Mouse (Mus musculus) small intestine, adult 2 months (tissue): ENCODE results near the gene Rflna. TPM values are rescaled to one million over a fixed set of nuclear protein-coding genes. Genes with fewer than 3 reads are reported as not detected.
A peak's percentile ranks its signal among the peaks of the same experiment; 100 is the strongest.

Experiments used
- H3K27ac ChIP-seq: fragments of 200-500 bp; 2 replicates; pipeline ENCODE4 v1.5.1; 2012; ENCODE audit warnings: low read depth, low read length, control low read depth, inconsistent platforms; ENCODE audit not compliant: insufficient read depth
- H3K27me3 ChIP-seq: fragments of 200-500 bp; 2 replicates; pipeline ENCODE4 v1.6.1; 2012; ENCODE audit warnings: mild to moderate bottlenecking, moderate library complexity, low read length, inconsistent platforms; ENCODE audit not compliant: control insufficient read depth, insufficient read depth
- H3K36me3 ChIP-seq: fragments of 200-500 bp; 2 replicates; pipeline ENCODE4 v1.6.1; 2012; ENCODE audit warnings: mild to moderate bottlenecking, low read length, control low read depth, inconsistent platforms; ENCODE audit not compliant: control insufficient read depth, insufficient read depth
- H3K4me1 ChIP-seq: fragments of 200-500 bp; 2 replicates; pipeline ENCODE4 v1.6.1; 2012; ENCODE audit warnings: low read length, inconsistent platforms, mixed read lengths; ENCODE audit not compliant: control insufficient read depth, insufficient read depth, insufficient read length
- H3K4me3 ChIP-seq: fragments of 200-500 bp; 2 replicates; pipeline ENCODE4 v1.5.1; 2012; ENCODE audit warnings: low read depth, mild to moderate bottlenecking, control low read depth, inconsistent platforms, low read length, moderate library complexity
- CTCF ChIP-seq: fragments of 200-500 bp; IDR thresholded peaks from 2 replicates; pipeline ENCODE4 v1.5.1; 2012; ENCODE audit warnings: low read depth, mild to moderate bottlenecking, control low read depth, inconsistent platforms, low read length, moderate library complexity, mixed read lengths; ENCODE audit not compliant: insufficient replicate concordance, insufficient read length; ENCODE audit errors: extremely low read depth
- POLR2A ChIP-seq: fragments of 200-500 bp; IDR thresholded peaks from 2 replicates; pipeline ENCODE4 v1.6.1; 2012; ENCODE audit warnings: low read depth, mild to moderate bottlenecking, control low read depth, inconsistent platforms, low read length, moderate library complexity
- WGBS: fragments of 180-500 bp; shearing (Covaris S2); methylation state at CpG from one replicate; pipeline ENCODE4 v1.1.7; 2018; 5-methylcytosine and 5-hydroxymethylcytosine counted together
- polyA plus RNA-seq: library from polyadenylated mRNA; depleted of rRNA; stranded (reverse); fragments of >200 nt; gene quantifications from 2 replicates; pipeline ENCODE4 v1.2.3, GENCODE M21; 2012; rRNA removed

The Rflna gene
- 4.0 and 4.5 TPM in 2 replicates for polyA plus RNA-seq

DNA sequence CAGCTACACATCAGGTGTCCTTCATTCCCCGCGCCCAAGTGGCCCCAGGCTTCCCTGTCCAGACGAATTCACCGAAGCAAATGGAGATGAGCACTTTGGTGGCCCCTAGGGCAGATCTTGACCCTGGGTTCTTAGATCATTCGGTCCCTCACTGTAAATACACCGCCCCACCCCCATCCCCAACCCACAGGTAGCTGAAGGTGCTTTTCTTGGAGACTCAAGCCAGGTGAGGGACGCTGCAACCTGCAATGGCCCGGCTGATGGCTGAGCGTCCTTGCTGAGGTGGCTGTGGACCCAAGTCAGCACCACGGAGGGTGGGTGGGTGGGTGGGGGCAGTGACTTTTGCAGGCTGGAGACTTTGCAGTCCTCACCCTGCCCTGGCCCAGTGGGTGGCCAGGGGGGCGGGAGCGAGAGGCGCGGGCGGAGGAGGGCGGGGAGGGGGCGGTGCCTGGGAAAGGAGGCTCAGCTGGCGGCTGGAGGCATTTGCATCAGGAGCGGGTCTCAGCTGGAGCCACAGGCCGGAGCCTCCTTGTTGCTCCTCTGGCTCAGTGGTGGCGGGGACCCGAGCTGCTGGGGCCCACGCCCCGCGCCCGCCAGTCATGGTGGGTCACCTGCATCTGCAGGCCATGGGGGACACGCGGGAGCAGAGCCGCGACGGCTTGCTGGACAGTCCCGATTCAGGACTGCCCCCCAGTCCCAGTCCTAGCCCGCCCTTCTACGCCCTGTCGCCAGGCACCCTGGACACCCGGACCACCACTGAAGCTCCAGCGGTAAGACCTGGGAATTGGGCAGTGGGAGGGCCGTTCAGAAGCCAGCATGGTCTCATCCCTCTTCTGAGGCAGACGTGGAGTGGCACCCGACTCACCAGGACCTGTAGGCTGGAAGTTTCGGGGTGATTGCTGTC, at the start of gene Rflna:
TSS of gene Rflna (plus strand) at position 253 of the 904 bp plus-strand sequence.
- 5% methylated on average over 41 of the region's 41 CpGs for WGBS
- Histone ChIP-seq H3K27me3 (peaks cover 19% of the 10 kb centered on the region), H3K4me1 (peaks cover 3% of the 10 kb centered on the region), H3K36me3 (no peaks in the 10 kb centered on the region), H3K27ac (no peak within 1 kb of the TSS), H3K4me3 (peak within 1 kb of the TSS; percentile 31)
- TF ChIP-seq POLR2A (no peak), CTCF (no peak)

DNA sequence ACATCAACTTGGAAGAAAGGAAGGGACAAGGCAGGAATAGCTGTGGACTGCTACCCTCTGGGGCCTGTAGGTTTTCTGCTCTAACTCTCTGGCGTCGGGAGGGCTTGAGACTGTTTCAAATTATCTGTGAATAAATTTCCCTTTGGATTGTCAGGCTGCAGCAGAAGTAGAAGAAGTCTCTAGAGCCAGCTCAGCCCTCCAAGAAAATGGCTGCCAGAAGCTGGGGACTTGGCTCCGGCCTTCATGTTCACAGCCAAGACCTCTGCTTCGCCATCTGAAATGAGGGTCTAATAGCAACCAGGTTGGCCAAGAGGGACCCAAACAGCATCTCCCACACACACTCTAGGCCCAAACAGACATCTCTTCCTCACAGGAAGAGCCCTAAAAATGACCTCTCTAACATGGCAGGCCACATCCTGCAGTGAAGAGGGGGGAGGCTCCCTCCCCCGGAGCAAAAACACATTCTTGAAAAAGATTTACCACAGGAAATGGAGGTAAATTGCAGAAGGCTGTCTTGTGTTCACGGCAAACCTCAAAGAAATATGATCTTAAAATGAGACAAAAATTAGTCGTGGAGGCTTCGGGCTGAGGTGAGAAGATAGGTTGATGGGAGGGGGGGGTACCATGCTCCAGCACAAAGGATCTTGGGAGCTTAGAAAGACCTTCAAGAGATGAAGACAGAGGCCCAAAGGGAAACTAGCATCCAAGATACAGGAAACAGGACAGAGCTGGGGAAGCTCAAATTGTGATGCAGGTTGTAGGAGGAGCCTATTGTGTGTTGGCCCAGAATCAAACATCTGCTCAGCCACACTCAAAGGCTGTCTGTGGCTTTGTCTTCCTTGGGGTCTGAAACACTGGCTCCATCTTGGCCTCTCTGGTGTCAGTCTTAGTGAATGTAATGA, 48.4 kb upstream of the Rflna start:
- no peaks in the 10 kb centered on the region for H3K27me3 ChIP-seq
- peak overlapping the region; percentile 14 for H3K27ac ChIP-seq
- WGBS = 80% methylated on average over 8 of the region's 8 CpGs
- TF ChIP-seq POLR2A (no peak), CTCF (no peak)
- H3K4me3 ChIP-seq = no peak overlapping the region
- no peaks in the 10 kb centered on the region for H3K36me3 ChIP-seq
- no peaks in the 10 kb centered on the region for H3K4me1 ChIP-seq

DNA sequence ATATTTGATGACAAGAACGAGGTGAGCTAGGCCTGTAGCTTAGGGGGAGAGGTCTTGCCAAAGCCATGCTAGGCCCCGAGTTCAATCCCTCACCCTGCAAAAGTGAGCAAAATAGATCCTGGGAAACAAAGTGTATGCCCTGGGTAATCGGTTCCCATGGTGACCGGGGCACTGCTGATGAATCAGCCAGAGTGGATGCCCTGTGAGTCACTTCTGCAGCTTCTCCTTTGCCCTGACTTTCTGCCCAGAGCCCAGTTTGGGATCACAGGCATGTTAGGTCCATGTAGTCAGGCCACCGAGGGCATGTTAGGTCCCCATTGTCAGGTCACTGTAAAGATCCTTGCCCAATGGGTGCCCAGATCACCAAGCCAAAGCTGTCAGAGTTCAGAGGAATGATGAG, 45.5 kb upstream of the Rflna start:
- Histone ChIP-seq H3K27me3 (no peaks in the 10 kb centered on the region), H3K36me3 (no peaks in the 10 kb centered on the region), H3K27ac (no peak overlapping the region), H3K4me3 (no peak overlapping the region), H3K4me1 (no peaks in the 10 kb centered on the region)
- WGBS = 74% methylated on average over 5 of the region's 5 CpGs
- TF ChIP-seq POLR2A (no peak), CTCF (no peak)

DNA sequence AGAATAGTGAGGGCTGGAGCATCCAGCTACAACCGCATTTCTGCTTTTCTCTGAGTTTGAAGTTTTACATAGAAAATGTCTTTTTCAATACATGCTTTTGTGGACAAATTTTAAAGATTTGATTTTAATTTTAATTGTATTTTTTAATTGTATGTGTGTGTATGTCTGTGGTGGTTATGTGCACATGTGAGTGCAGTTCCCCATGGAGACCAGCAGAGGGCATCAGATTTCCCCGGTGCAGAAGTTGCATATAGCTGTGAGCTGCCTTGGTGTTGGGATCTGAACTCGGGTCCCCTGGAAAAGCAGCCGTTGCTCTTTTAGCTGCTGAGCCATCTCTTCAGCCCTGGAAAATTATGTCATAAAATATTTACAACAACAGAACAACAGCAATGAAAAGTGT, 43.9 kb upstream of the Rflna start:
- TF ChIP-seq POLR2A = no peak
- TF ChIP-seq CTCF = no peak
- no peaks in the 10 kb centered on the region for H3K36me3 ChIP-seq
- no peak overlapping the region for H3K27ac ChIP-seq
- H3K27me3 ChIP-seq = peaks cover under 1% of the 10 kb centered on the region; the same call in 1 of the 2 replicates
- 96% methylated on average over 4 of the region's 4 CpGs for WGBS
- no peaks in the 10 kb centered on the region; the same call in 1 of the 2 replicates for H3K4me1 ChIP-seq
- no peak overlapping the region for H3K4me3 ChIP-seq

DNA sequence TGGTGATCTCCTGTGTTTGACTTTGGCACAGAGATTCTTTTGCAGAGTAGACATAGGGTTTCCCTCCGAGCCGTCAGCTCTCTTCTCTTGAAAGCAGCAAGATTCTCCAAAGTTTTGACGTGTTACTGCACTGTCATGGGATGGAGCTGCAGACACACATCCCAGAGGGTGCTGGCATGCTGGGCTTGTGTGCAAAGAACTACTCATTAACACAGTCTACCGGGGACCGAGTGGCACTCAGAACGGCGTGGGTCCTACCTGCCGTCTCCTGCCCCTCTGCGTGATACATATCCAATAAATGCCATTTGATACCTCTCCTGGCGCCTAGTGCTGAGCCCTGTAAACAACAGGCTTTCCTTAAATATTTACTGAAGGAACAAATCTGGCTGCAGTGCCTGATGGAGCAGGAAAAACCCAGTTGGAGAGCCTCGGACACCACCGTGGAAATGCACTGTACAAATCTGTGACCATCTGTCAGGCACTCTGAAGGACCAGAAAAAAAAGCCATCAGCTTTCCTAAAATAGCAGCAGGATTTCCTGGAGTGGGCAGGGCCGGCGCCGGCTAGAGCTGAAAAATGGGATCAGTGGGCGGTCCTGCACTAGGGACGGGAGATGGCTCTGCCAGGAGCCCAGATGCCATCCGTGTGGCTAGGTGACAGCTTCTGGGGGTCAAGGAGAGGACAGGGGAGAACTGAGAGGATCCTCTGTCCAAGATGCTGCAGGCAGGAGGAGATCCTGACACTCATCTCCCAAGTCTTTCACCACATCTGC, 42.7 kb upstream of the Rflna start:
- H3K4me1 ChIP-seq = no peaks in the 10 kb centered on the region; the same call in 1 of the 2 replicates
- no peaks in the 10 kb centered on the region for H3K36me3 ChIP-seq
- TF ChIP-seq CTCF (no peak), POLR2A (no peak)
- peaks cover 4% of the 10 kb centered on the region; the same call in 1 of the 2 replicates for H3K27me3 ChIP-seq
- H3K4me3 ChIP-seq = no peak overlapping the region
- WGBS = 17% methylated on average over 18 of the region's 18 CpGs
- H3K27ac ChIP-seq = peak overlapping the region; percentile 41

DNA sequence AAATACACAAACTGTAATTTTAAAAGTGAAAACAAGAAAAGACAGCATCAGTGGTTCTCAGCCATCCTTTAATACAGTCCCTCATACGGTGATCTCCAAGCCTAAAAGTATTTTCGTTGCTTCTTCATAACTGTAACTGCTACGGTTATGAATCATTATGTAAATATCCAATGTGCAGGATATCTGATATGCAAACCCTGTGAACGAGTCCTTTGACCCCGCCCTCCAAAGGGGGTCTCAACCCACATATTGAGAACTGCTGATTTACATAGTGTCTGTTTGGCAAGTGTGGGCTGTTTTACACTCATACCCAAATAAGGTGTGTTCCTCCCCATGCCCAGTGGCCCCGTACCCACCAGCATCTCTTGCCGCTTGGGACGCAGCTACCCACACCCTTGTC, 41.6 kb upstream of the Rflna start:
- H3K4me1 ChIP-seq = no peaks in the 10 kb centered on the region; the same call in 1 of the 2 replicates
- TF ChIP-seq POLR2A = no peak
- TF ChIP-seq CTCF = no peak
- 51% methylated on average over 8 of the region's 8 CpGs for WGBS

More for the DNA sequence above, 41.6 kb upstream of the Rflna start:
- H3K36me3 ChIP-seq = no peaks in the 10 kb centered on the region
- H3K27ac ChIP-seq = no peak overlapping the region
- H3K4me3 ChIP-seq = no peak overlapping the region
- peaks cover 4% of the 10 kb centered on the region; the same call in 1 of the 2 replicates for H3K27me3 ChIP-seq
